Mouse (Mus musculus): ENCODE results near the gene Ggt6.

GRCm38 (mm10) chr11:72405532-72405931 lies 29.8 kb upstream of the Ggt6 start:
- no peak for TF ChIP-seq GATA1 (IDR thresholded peaks at IDR 0.05; ENCODE audit: borderline replicate concordance, low read length)
- TF ChIP-seq FLI1 (IDR thresholded peaks at IDR 0.05; ENCODE audit: low read length), result no peak
